Mouse (Mus musculus): ENCODE data around the gene Mgme1. TPM values are rescaled to one million over a fixed set of nuclear protein-coding genes. Genes with fewer than 3 reads are reported as not detected.

Gene Mgme1
- polyA plus RNA-seq, 1 experiment from 2014 or later, result 17.5 TPM

DNA sequence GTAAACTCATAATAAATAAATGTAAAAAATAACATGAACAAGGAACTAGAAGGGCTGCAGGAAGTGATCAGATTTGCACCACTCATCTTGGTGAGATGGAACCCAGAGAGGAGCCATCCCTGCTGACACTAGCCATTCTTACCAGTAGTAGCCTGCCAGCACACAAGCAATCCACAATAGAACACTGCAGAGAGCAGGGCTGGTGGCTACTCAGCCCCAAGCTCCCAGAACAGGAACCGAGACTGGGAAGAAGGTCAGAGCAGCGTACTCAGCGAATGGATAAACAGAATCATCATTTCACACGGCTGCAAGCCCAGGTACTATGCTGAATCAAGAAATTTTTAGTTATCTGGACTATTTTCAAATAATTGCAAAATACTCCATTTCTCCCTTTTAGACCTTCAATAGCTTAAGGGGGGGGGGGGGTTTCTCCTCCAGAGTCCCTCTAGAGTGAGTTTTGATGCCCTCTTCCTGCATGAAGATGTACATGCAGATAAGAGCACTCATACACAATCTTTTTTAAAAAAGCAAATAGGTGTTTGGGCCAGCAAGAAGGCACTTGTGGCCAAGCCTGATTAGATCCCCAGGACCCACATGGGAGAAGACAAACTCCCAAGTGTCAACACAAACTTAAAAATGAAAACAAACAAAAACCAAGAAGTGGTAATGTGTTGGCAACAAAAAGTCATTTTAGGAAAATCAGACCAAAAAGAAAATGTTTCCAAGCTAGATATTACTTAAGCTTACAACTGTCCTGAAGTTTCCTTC, 4.4 kb upstream of the Mgme1 start:
- peaks cover 34% of the 10 kb centered on the region for H3K4me1 ChIP-seq
- no peak overlapping the region for H3K9ac ChIP-seq
- 0 out of 2 replicates have a peak overlapping the region, but pooled peaks have one; percentile 14 for H3K4me2 ChIP-seq
- WGBS, result 42% methylated on average over 4 of the region's 4 CpGs
- no peak overlapping the region for H3K4me3 ChIP-seq
- ATAC-seq (ENCODE audit: insufficient number of reproducible peaks, insufficient read depth, low FRiP score, low TSS enrichment, low read depth), result no peak
- peaks cover 27% of the 10 kb centered on the region for H3K36me3 ChIP-seq
- no peaks in the 10 kb centered on the region for H3K9me3 ChIP-seq
- H3K27ac ChIP-seq, result no peak overlapping the region
- H3K27me3 ChIP-seq, result no peaks in the 10 kb centered on the region

DNA sequence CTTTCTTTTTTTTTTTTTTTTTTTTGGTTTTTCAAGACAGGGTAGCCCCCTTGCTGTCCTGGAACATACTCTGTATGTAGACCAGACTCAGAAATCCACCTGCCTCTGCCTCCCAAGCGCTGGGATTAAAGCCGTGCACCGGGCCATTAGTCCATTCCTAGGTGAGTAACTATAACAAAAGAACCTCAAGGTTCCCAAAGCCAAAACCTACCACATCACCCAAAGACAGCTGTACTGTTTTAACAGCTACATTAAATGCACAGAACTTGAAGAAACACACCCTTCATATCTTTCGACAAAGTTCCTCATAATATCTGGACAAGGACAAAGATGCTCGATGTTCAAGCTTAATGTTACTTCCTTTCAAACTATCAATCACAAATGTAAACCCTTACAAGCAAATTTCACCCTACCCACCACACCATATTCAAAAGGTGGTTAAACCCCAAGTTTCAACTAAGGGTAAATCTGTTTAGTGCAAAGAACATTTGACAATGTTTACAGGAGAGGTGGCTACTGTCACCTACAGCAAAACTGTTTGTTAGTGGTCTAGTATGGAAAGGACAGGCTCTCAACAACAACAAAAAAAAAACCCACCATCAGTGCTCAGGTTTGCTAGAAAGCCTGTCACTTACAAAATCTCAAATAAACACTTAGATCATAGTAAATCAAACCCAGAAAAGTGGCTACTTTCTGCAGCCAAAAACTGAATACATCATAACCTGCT, 3.3 kb upstream of the Mgme1 start:
- 0 out of 2 replicates have a peak overlapping the region, but pooled peaks have one; percentile 11 for H3K9ac ChIP-seq
- H3K4me1 ChIP-seq, result peaks cover 34% of the 10 kb centered on the region
- H3K4me2 ChIP-seq, result peak overlapping the region; percentile 81
- H3K27ac ChIP-seq, result no peak overlapping the region
- H3K9me3 ChIP-seq, result no peaks in the 10 kb centered on the region
- no peaks in the 10 kb centered on the region for H3K27me3 ChIP-seq
- peaks cover 19% of the 10 kb centered on the region for H3K36me3 ChIP-seq
- peak overlapping the region; percentile 86 for H3K4me3 ChIP-seq
- 57% methylated on average over 5 of the region's 5 CpGs for WGBS
- ATAC-seq (ENCODE audit: insufficient number of reproducible peaks, insufficient read depth, low FRiP score, low TSS enrichment, low read depth), result no peak

DNA sequence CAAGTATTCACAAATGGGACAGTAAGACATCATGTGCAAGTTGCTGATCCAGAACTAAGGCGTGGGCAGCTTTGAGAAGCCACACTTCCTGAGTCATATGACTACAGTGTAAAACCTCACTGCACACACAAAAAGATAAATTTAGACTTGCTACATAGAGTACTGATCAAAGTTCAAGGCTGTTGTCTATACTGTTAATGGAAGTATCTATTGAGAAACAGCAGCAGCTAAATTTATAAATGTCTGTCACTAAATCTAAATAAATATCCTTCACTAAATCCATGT, 2.8 kb upstream of the Mgme1 start:
- H3K27me3 ChIP-seq, result no peaks in the 10 kb centered on the region
- no peak for ATAC-seq (ENCODE audit: insufficient number of reproducible peaks, insufficient read depth, low FRiP score, low TSS enrichment, low read depth)
- H3K9me3 ChIP-seq, result no peaks in the 10 kb centered on the region
- no peak overlapping the region for H3K27ac ChIP-seq
- 30% methylated on average over 1 of the region's 1 CpGs for WGBS
- peak overlapping the region; percentile 81 for H3K4me2 ChIP-seq
- H3K4me3 ChIP-seq, result peak overlapping the region; percentile 86
- peaks cover 34% of the 10 kb centered on the region for H3K4me1 ChIP-seq
- H3K36me3 ChIP-seq, result peaks cover 21% of the 10 kb centered on the region
- H3K9ac ChIP-seq, result 0 out of 2 replicates have a peak overlapping the region, but pooled peaks have one; percentile 98

DNA sequence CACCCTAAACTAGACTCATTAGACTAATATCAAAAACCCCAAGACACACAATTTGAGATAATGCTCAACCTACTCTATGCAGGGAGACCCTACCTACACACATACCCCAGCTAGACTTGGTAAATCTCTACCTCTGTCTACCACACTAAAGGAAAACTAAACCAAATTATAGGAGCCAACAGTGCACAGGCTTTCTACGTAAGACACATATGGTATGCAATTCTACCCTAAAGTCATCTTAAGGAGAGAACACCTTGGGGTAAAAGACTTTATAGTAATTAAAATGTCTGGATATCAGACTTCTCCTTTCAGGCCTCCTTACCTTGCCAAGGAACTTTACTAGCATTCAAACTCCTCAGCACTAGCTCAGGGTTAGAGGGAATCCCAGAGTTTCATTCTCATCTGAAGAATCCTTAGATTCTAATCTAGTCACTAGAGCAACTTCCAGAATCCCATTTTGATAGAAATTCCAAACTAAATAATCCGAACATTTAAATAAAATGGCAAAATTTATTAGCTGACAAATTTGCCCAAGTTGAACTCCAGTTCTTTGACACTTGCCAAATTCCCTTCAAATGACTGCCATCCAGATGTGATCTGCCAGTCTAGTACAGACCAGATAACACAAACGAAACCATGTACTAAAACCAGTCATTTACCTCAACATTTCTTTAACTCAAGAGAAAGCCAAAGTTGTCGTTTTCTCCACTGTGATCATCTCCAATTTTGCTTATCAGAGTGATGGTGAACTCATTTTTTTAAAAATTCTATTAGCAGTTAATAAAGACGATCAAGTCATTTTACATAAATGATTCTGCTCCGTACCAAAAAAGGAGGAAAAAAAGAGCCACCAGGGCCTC, 1.8 kb upstream of the Mgme1 start:
- H3K9me3 ChIP-seq, result no peaks in the 10 kb centered on the region
- H3K4me2 ChIP-seq, result peak overlapping the region; percentile 81
- H3K36me3 ChIP-seq, result peaks cover 16% of the 10 kb centered on the region
- no peak for ATAC-seq (ENCODE audit: insufficient number of reproducible peaks, insufficient read depth, low FRiP score, low TSS enrichment, low read depth)
- peak overlapping the region; percentile 98 for H3K9ac ChIP-seq
- H3K27me3 ChIP-seq, result no peaks in the 10 kb centered on the region
- H3K4me1 ChIP-seq, result peaks cover 32% of the 10 kb centered on the region
- H3K27ac ChIP-seq, result no peak overlapping the region; the same call in 1 of the 2 replicates
- peak overlapping the region; percentile 86 for H3K4me3 ChIP-seq
- 3% methylated on average over 6 of the region's 6 CpGs for whole genome bisulfite sequencing

DNA sequence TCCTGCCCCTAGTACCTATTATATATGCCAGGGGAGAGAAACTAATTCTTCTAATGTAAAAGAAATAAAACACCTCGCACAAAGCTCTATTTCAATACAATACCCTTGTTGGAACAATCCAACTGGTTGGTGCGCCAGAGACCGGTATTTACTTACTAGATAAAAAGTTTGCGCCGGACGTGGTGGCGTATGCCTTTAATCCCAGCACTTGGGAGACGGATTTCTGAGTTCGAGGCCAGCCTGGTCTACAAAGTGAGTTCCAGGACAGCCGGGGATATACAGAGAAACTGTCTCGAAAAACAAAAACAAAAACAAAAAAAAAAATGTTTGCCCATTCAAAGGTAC, 1.2 kb upstream of the Mgme1 start:
- peak overlapping the region; percentile 81 for H3K4me2 ChIP-seq
- under 1% methylated on average over 11 of the region's 11 CpGs for WGBS
- no peaks in the 10 kb centered on the region for H3K9me3 ChIP-seq
- H3K36me3 ChIP-seq, result peaks cover 11% of the 10 kb centered on the region
- no peaks in the 10 kb centered on the region for H3K27me3 ChIP-seq
- peak overlapping the region; percentile 96; the same call in 1 of the 2 replicates for H3K27ac ChIP-seq
- ATAC-seq (ENCODE audit: insufficient number of reproducible peaks, insufficient read depth, low FRiP score, low TSS enrichment, low read depth), result no peak
- H3K4me1 ChIP-seq, result peaks cover 30% of the 10 kb centered on the region
- H3K9ac ChIP-seq, result peak overlapping the region; percentile 98
- H3K4me3 ChIP-seq, result peak overlapping the region; percentile 86

DNA sequence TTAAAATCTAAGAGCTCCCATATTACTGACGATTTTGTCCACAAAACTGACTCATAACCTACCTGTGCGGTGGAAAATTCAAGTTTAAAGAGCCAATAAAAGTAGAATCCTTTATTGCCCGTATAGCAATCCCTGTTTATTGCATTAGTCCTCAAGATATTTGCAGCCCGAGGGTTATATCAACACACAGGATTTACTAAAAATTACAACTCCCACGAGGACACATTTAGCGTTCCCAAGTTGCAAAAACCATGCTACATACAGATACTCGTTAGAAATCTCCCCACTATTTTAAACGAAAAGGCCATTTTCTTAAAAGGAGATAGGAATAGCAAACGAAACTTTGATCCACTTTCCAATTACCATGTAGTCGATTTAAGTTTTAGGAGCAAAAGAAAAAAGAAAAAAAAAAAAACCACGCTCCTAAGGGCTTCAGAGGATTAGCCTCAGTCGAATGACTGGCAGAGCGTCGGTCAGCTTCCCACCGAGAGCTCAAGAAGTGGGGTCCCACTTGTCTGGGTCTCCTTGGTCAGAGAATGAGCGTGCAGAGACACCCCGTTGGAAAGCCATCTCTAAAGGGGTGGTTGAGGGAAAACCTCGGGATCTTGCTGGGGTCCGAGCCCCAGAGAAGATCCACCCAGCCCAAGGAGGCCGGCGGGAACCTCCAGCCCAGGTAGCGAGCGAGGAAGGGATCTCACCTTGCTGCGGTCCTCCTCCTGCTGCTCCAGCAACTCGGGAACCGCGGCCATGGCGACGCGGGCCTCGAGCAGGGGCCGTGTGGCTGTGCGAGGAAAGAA, 586 bp upstream of the Mgme1 start:
- H3K27me3 ChIP-seq, result no peaks in the 10 kb centered on the region
- H3K36me3 ChIP-seq, result peaks cover 5% of the 10 kb centered on the region; the same call in 1 of the 2 replicates
- peak overlapping the region; percentile 96 for H3K27ac ChIP-seq
- H3K9ac ChIP-seq, result peak overlapping the region; percentile 98
- ATAC-seq (ENCODE audit: insufficient number of reproducible peaks, insufficient read depth, low FRiP score, low TSS enrichment, low read depth), result no peak
- no peaks in the 10 kb centered on the region for H3K9me3 ChIP-seq
- H3K4me3 ChIP-seq, result peak overlapping the region; percentile 86
- under 1% methylated on average over 29 of the region's 33 CpGs for WGBS
- H3K4me1 ChIP-seq, result peaks cover 33% of the 10 kb centered on the region
- peak overlapping the region; percentile 81 for H3K4me2 ChIP-seq

DNA sequence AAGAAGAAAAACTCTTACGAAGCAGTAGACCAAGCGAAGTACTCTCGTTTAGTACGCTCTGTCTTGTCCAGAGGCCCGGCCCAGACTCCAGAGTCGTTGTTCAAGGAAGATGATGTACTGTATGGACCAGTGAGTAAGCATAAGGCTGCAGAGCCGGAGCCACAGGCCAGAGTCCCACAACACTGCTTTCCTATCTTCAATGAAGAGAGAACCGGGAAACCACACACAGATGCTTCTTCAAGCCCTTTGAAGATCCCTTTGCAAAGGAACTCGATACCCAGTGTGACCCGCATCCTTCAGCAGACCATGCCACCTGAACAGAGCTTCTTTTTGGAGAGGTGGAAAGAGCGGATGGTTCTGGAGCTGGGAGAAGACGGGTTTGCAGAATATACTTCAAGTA, 1.6 kb downstream of the Mgme1 start:
- Histone ChIP-seq H3K4me3 (no peak overlapping the region), H3K27ac (no peak overlapping the region), H3K36me3 (peaks cover 12% of the 10 kb centered on the region), H3K9ac (0 out of 2 replicates have a peak overlapping the region, but pooled peaks have one; percentile 27), H3K27me3 (no peaks in the 10 kb centered on the region), H3K4me2 (no peak overlapping the region), H3K9me3 (no peaks in the 10 kb centered on the region), H3K4me1 (peaks cover 25% of the 10 kb centered on the region)
- ATAC-seq (ENCODE audit: insufficient number of reproducible peaks, insufficient read depth, low FRiP score, low TSS enrichment, low read depth), result no peak
- 84% methylated on average over 12 of the region's 12 CpGs for WGBS

DNA sequence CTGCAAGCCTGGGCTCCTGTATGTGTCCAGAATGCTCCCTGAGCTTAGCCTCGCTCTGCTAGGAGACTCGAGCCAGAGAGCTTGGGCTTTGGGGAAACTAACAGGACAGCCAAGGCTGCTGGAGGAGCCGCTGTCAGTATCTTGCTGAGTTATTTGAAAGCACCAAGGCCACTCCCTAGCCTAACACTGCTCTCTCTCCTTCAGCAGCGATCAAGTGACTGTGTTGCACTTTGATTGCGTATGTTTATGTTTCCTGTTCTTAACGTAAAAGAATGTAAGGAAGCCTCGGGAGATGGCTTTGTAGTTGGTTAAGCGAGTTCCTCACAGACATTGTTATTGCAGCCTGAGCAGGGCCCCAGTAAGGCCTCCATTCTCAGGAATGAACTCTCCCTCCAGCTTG, 4.3 kb downstream of the Mgme1 start:
- no peaks in the 10 kb centered on the region for H3K9me3 ChIP-seq
- H3K4me2 ChIP-seq, result peak overlapping the region; percentile 7; the same call in 1 of the 2 replicates
- H3K27me3 ChIP-seq, result no peaks in the 10 kb centered on the region
- no peak for ATAC-seq (ENCODE audit: insufficient number of reproducible peaks, insufficient read depth, low FRiP score, low TSS enrichment, low read depth)
- H3K27ac ChIP-seq, result peak overlapping the region; percentile 39; the same call in 1 of the 2 replicates
- 48% methylated on average over 8 of the region's 8 CpGs for WGBS
- peak overlapping the region; percentile 32; the same call in 1 of the 2 replicates for H3K9ac ChIP-seq
- no peak overlapping the region for H3K4me3 ChIP-seq
- H3K4me1 ChIP-seq, result peaks cover 5% of the 10 kb centered on the region
- H3K36me3 ChIP-seq, result peaks cover 31% of the 10 kb centered on the region

DNA sequence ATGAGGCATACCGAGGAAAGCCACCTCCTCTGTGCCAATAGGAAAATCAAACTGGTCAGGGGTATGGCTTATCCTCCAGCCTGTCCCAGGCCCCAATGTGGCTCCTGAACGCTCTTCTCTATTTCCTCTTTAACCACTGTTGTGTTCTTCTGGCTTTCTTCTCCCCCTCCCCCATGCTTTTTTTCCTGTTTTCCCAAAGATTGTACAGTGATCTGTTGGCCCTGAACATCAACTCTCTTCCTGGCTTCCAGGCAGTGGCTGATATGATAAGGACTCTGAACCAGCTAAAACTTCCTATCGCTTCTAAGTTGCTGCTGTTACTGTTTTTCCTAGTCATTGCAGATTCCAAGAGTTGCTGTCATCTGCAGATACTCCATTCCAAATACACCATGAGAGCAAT, 6.4 kb downstream of the Mgme1 start:
- Histone ChIP-seq H3K4me1 (peaks cover 5% of the 10 kb centered on the region), H3K9me3 (no peaks in the 10 kb centered on the region), H3K36me3 (peaks cover 34% of the 10 kb centered on the region), H3K9ac (no peak overlapping the region), H3K4me3 (no peak overlapping the region), H3K27me3 (no peaks in the 10 kb centered on the region), H3K27ac (no peak overlapping the region), H3K4me2 (no peak overlapping the region)
- 93% methylated on average over 3 of the region's 3 CpGs for WGBS
- no peak for ATAC-seq (ENCODE audit: insufficient number of reproducible peaks, insufficient read depth, low FRiP score, low TSS enrichment, low read depth)

DNA sequence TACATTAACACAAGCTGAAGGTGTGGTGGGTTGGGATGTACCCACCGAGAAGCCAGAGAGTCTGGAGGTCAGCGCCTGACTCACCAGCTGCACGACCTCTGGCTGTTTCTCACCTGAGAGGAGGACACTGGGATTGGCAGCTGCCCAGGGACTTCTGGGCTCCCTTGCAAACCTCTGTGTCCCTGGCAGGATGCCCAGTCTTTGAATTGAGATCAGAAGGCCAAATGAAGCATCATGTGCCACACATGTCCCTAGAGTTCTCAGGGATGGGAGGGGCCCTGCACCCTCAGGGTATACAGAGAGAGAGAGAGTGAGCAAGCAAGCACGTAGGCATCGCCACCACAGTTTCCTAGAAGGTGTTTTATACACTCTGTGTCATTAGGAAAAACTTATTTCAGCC, 9.3 kb downstream of the Mgme1 start:
- H3K9ac ChIP-seq, result no peak overlapping the region
- H3K4me2 ChIP-seq, result no peak overlapping the region
- H3K4me3 ChIP-seq, result no peak overlapping the region
- peaks cover 3% of the 10 kb centered on the region; the same call in 1 of the 2 replicates for H3K4me1 ChIP-seq
- no peak for ATAC-seq (ENCODE audit: insufficient number of reproducible peaks, insufficient read depth, low FRiP score, low TSS enrichment, low read depth)
- H3K36me3 ChIP-seq, result peaks cover 30% of the 10 kb centered on the region
- H3K27ac ChIP-seq, result no peak overlapping the region
- H3K9me3 ChIP-seq, result no peaks in the 10 kb centered on the region
- WGBS, result 82% methylated on average over 5 of the region's 5 CpGs
- no peaks in the 10 kb centered on the region for H3K27me3 ChIP-seq

DNA sequence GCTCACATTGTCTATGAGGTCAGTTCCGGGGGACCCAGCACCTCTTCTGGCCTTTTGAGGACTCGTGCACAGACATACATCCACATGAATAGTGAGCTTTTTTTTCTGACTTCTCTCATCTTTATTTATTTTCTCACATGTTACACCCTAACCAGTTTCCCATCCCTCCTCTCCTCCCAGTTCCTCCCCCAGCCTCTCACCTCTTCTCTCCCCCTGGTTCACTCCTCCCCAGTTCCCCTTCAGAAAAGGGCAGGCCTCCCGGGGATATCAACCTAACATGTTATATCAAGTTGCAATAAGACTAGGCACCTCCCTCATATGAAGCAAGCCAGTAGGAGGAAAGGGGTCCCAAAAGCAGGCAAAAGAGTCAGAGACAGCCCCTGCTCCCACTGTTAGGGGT, 10.1 kb downstream of the Mgme1 start:
- H3K9ac ChIP-seq, result no peak overlapping the region
- WGBS, result 78% methylated on average over 3 of the region's 3 CpGs
- H3K4me2 ChIP-seq, result no peak overlapping the region
- H3K4me1 ChIP-seq, result no peaks in the 10 kb centered on the region
- no peaks in the 10 kb centered on the region for H3K27me3 ChIP-seq
- H3K27ac ChIP-seq, result no peak overlapping the region
- peaks cover 30% of the 10 kb centered on the region for H3K36me3 ChIP-seq
- no peak for ATAC-seq (ENCODE audit: insufficient number of reproducible peaks, insufficient read depth, low FRiP score, low TSS enrichment, low read depth)
- no peaks in the 10 kb centered on the region for H3K9me3 ChIP-seq
- H3K4me3 ChIP-seq, result no peak overlapping the region

Measured in embryonic facial prominence, embryonic 13.5 days (tissue).